Mouse (Mus musculus) frontal cortex, postnatal 25 days (tissue): ENCODE measurements around the gene Ptgs1.

Experiments
- DNase-seq, 2 experiments: peaks; one replicate each; pipeline ENCODE4 v3.0.0; 2022; ENCODE audit warnings: low spot score in 2 of 2

Gene Ptgs1

GRCm38 (mm10) chr2:36214425-36214824 is 15.8 kb upstream of the Ptgs1 start:
- DNase-seq: no peak

DNA sequence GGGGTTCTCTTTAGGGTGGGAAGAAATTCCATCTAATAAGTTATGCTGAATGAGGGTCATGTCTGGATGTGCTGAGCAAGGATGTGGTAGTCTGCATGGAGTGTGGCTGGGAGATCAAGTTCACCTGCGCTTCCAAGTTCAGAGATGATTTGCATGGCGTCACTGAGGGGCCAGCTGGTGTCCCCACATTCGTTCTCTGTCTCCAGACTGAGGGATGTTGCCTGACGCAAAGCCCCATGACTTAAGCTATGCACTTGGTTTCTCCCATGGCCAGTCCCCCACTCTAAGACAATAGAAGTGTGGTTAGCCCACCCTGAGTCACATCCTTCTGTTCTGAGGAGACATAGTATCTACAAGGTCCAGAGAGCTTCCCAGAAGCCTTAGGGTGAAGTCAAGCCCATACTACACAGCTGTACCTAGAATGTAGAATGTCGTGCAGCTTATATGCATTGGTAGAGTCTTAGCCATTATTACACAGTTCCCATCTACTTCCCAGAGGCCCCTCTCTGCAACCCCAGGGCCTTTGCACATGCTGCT is 15.0 kb upstream of the Ptgs1 start:
- DNase-seq: no peak

- no peak for DNase-seq
These were observed 13.7 kb upstream of the Ptgs1 start for GRCm38 (mm10) chr2:36216546-36216945.

DNA sequence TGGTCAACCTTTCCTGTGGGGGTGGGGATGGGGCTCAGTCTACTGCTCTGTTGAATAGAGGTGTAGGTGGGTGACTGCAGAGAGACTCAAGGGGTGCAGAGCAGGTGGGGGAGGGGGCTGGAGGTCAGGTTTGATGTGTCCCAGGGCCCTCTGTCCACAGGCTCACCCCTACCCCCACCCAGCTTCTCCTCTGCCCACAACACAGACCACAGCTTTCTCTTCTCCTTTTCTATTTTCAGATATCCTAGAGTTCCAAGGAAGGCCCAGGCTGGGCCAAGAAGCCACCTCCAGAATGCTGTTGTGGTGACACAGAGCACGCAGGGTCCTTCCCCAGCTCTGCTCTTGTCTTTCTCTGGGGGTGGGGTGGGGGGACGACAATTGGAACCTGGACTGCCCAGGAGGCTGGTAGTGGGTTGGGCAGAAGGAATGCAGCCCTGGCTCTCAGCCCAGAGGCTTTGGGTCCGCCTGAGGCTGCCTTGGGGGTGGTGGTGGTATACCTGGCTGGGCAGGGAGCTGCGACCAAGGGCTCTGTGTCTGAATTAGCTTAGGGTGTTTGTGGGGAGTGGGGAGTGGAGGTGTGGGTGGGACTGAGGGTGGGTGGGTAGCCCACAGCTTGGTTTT is 13.2 kb upstream of the Ptgs1 start:
- DNase-seq: no peak

DNA sequence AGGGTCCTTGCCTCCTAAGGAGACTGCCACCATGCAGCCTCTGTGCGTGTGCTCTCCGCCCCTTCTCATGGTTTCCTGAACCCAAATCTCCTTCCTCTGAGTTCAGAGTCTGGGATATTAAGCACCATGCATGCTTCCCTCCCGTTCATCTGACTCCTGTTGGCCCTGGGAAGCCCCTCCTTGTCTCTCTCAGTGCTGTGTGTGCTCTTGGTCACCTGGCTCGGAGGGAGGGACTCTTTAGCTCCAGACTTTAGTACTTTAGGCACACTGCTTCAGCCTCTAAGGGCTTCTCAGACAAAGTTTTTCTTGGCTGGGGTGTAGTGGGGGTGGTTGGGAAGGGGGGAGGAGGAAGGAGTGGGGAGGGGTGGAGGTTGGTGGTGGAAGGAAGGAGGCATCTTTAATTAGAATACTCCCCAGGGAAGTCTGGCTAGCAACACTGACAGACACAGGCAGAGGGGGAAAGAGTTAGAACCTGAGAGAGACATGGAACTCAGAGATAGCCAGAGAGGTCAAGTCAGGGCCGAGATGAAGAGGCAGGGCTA is 12.5 kb upstream of the Ptgs1 start:
- DNase-seq: no peak

- DNase-seq: no peak
These were observed 10.1 kb upstream of the Ptgs1 start for GRCm38 (mm10) chr2:36220106-36220505.

- DNase-seq: no peak
These were observed 9.3 kb upstream of the Ptgs1 start for GRCm38 (mm10) chr2:36220891-36221290.

GRCm38 (mm10) chr2:36222168-36222848 is 7.9 kb upstream of the Ptgs1 start:
- DNase-seq: no peak

DNA sequence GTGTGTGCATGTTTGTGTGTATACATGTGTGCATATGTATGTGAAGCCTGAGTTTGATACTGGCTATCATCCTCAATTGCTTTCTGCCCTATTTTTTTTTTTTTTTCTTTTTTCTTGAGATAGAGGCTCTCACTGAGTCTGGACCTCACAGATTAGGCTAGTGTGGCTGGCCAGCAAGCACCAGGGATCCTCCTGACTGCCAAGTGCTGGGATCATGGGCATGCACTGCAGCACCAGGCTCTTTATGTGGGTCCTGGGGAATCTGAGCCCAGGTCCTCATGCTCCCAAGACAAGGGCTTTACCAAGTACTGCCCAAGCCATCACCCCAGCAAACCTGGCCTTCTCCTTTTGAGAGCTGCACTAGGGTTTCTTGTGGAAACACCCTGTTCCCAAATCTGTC is 6.8 kb upstream of the Ptgs1 start:
- DNase-seq: no peak

- DNase-seq: no peak
These were observed 6.1 kb upstream of the Ptgs1 start for GRCm38 (mm10) chr2:36224153-36224552.

DNA sequence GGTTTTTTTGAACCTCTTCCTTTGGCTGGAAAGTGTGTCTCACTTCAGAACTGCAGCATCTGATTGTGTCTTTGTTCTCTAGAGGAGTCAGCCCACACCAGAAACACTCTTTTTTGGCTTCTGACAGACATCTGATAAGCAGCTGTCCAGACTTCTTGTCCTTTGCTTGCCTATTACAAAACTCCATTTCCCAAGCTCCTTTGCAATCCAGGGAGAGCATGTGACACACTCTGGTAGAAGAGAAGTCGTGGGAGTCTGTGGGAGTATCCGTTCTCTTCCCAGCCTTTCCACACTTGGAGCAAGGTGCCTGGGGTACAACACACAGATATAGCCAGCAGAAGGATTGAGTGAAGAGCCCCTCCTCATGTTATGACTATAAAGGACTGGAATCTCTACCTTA is 5.6 kb upstream of the Ptgs1 start:
- no peak for DNase-seq

DNA sequence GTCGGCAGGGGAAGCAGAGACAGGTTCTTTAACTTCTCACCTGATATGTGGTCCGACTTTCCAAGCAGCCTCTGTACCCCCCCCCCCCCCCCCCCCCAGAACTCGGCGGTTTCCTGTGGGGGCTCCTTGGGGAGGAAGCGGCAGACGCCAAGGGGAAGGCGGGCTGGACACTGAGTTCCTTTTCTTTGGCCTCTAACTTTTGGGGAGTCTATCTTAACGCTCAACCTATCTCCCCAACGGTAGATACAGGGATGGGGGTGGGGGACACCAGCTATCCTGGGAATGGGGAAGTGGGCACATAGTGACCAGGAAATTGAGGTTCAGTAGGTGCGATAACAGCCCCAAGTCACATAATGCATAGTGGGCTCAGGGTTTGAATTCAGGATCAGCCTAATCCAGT is 741 bp downstream of the Ptgs1 start:
- no peak for DNase-seq

DNA sequence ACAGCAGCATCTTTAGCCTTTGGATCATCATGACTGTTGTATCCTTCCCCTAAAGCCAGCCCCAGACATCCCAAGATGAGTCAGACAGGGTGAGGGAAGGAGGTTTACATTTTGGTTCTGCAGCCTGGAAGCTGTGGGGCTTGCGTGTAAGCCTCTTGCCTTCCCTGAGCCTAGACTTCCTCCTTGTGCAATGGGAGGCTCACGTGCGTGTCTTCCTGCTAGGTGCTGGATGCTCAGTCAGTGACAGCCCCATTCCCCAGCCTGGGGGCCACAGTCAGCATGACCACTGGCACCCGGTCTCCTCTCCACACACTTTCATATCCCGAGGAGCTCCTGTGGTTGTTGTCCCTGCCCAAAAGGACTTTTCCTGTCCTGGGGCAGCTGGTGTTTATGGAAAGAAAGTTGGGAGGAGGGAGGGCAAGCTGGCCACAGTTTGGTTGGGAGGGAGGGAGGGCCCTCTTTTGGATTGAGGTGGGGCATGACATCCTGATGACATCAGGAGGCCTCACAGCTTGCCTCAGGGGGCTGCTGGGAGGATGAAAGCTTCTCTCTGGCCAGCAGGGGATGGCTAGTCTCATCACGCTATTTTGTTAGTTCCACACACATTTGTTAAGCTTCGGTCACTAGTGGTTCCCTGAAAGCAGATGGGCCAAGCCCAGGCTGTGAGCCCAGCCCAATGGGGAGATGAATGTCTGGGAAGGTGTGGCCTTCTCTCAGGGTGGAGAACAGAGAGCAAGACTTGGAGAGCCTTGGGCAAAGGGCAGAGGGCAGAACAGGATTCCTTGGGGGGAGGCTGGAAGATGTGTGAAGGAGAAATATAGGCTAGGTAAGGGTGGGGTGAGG is 4.5 kb downstream of the Ptgs1 start:
- no peak for DNase-seq

GRCm38 (mm10) chr2:36235917-36236316 is 5.7 kb downstream of the Ptgs1 start:
- DNase-seq: no peak

GRCm38 (mm10) chr2:36236889-36237288 is 6.7 kb downstream of the Ptgs1 start:
- no peak for DNase-seq

DNA sequence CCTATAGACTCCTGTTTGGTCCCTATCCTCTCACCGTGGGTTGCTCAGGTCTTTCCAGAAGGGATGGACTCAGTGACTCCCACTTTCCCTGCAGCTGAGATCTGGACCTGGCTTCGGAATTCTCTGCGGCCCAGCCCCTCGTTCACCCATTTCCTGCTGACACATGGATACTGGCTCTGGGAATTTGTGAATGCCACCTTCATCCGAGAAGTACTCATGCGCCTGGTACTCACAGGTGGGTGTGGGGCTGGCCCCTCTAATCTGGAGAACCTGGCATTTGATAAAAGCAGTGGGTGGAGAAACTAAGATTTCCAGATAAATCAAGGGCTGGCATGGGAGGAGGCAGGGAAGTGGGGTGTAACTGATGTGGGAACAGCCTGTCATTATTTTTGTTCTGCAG is 7.3 kb downstream of the Ptgs1 start:
- no peak for DNase-seq

GRCm38 (mm10) chr2:36238467-36238866 is 8.2 kb downstream of the Ptgs1 start:
- DNase-seq: no peak

DNA sequence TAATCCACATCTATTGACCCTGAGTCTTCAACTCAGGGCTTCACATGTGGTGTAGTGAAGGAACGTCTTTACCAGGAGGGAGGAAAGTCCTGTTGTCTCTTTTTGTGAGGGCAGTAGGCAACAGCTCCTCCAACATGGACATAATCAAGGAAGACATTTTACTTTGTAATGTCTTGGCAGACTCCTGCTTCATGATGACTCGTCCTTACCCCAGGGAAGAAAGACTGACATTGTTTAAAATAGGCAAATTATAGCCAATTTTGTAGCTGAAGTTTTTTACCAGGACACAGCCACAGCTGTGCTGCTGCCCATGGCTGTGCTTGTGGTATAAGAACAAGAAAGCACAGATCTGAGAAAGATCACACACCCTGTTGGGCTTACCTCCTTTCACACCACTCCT is 8.7 kb downstream of the Ptgs1 start:
- DNase-seq: no peak

DNA sequence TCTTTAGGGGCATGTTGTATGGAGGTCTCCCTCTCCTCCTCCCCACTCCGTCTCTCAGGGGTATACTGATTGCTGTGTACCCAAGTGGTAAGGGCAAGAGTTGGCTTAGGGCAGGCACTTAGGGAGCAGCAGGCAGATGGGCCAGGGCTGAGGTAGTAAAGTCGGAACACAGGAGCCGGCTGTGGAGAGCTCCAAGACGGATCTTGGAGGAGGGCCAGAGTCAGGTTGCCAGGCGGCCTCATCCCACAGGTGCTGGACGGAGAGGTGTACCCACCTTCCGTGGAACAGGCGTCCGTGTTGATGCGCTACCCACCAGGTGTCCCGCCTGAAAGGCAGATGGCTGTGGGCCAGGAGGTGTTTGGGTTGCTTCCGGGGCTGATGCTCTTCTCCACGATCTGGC is 12.3 kb downstream of the Ptgs1 start:
- DNase-seq: no peak

- DNase-seq: no peak
These were observed 13.2 kb downstream of the Ptgs1 start for GRCm38 (mm10) chr2:36243296-36243891.

- no peak for DNase-seq
These were observed 13.7 kb downstream of the Ptgs1 start for GRCm38 (mm10) chr2:36243892-36244309.

DNA sequence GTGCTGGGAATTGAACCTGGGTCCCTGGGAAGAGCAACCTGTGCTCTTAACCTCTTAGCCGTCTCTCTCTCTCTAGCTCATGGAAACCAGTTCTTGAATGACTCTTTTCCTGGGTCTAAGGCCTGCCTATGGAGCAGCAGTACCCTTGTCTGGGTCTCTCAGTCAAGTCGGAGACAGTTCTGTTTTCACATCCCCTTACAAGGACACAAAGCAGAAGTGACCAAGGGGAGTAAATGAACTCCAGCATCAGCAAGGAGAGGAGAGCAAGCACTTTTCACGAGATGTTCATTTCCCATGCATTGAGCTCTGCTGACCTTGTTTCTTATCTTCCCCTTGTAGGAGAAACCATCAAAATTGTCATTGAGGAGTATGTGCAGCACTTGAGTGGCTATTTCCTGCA is 14.5 kb downstream of the Ptgs1 start:
- no peak for DNase-seq
